Mouse (Mus musculus) cortical plate, adult 2 months (tissue): ENCODE data around the gene Kif6.

Experiments
- CTCF ChIP-seq: fragments of 200-500 bp; IDR thresholded peaks from 2 replicates; pipeline ENCODE4 v1.5.1; 2011; ENCODE audit warnings: mild to moderate bottlenecking, control low read depth, low read length; ENCODE audit not compliant: insufficient read depth; ENCODE audit errors: extremely low read depth
- POLR2A ChIP-seq: fragments of 200-500 bp; IDR thresholded peaks from 2 replicates; pipeline ENCODE4 v1.6.1; 2011; ENCODE audit warnings: mild to moderate bottlenecking, low read length, control low read depth; ENCODE audit not compliant: insufficient read depth; ENCODE audit errors: extremely low read depth

DNA sequence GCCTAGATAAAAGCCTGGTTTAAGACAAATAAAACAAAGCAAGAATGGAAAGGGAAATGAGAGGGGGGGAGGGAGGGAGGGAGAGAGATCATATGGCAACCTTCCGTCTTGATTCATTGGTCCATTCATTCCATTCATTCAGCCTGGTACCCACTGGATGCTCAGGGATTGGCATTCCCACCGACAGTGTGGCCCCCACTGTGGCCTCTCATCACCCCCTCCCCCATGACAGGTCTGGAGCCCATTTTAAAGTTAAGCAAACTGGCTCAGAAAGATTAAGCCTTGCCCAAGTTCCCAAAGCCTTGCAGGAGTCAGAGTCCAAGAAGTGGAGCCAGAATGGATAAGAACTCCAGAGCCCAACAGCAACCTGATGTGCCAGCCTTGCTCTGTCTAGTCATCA lies 321.3 kb downstream of the Kif6 start:
- TF ChIP-seq CTCF (no peak), POLR2A (no peak)
